Mouse (Mus musculus): ENCODE measurements around the gene Slc25a21. TPM values are rescaled to one million over a fixed set of nuclear protein-coding genes. Genes with fewer than 3 reads are reported as not detected.
A peak's percentile ranks its signal among the peaks of the same experiment; 100 is the strongest.
"Not testable (repeated sequence)": the region's sequence is repeated elsewhere in the genome, so short reads cannot be mapped to it uniquely, and the experiment has no call there.

The Slc25a21 gene
- 0.54 and 0.65 TPM in 2 replicates for polyA plus RNA-seq (2012; rRNA removed)

DNA sequence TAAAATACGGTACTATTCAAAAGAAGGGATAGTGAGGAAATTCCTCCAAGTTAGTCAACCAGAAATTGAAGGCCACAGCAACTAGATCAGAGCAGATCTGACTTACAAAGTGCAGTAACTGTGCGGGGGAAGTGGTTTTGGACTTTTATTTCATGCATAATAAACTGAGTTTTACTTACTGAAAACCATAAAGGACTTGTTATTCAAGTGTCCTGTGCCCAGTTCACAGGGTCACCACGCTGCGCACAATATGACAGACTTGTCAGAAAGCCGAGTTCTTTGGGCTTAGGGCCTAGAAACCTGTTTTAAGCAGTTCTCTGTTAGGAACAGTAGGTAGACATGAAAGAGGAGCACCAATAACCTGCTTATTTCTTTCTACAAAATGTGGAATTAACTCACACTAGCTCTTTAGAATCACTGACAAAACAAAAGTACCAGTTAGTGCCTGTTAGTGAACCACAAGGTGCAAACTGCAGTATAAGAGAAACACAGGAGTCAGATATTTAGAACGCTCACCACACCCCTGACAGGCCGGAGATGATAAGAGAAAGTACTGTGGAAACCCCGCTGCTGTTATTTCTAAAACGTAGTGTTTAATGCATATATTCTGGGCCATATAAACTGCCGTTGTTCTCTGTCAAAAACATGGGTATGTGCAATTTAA, at the start of gene Slc25a21:
Gene Slc25a21, minus strand, starts transcription at position 110 of the 664 bp plus-strand sequence.
- no peak for DNase-seq (ENCODE audit: extremely low spot score in 1 of 2, low spot score in 1 of 2)

DNA sequence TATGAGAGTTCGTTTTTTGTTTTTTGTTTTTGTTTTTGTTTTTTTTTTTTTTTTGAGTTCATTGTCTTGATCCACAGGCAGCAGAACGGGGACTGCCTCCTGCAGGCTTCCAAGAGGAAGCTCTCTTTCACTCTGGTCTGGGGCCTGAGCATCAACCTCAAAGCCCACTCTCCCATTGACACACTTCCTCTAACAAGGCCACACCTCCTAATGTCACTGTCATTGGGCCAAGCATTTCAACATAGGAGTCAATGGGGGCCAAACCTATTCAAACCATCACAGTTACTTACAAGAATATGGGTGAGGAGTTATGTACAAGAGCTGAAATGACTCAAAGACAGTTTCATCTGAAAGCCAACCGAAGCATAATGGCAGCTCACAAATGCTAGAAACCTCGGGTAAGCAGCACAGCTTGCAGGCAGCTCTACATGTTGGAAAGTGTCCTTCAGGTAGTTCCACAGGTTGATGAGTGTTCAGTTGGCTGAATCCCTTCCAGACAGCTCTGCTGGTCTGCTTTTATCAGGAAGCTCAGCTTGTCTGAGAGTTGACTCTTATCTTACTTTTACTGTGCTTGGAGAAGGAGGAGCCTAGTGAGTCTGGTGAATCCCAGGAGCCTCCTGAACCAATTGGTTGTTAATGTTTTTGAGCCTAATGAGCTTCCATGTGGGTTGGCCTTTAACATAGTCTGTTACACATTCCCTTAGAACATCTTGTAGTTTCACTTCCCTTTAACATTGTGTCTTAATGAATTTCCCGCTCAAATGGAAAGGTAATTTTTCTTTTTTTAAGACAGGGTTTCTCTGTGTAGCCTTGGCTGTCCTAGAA, 46.6 kb upstream of the Slc25a21 start:
- no peak for DNase-seq (ENCODE audit: extremely low spot score in 1 of 2, low spot score in 1 of 2)

DNA sequence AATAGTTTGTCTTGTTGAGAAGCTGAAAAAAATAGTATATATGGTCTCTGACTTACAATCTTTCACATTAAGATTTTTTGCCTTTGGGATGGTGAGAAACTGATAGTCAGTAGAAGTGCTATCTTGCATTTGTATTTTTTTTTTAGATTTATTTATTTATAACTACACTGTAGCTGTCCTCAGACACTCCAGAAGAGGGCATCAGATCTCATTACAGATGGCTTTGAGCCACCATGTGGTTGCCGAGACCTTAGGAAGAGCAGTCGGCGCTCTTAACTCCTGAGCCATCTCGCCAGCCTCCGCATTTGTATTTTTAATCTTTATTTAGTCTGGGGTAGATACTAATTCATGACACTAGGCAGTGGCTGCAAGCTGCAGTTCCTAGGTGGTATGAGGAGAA, 36.1 kb upstream of the Slc25a21 start:
- DNase-seq (ENCODE audit: extremely low spot score in 1 of 2, low spot score in 1 of 2): no peak

DNA sequence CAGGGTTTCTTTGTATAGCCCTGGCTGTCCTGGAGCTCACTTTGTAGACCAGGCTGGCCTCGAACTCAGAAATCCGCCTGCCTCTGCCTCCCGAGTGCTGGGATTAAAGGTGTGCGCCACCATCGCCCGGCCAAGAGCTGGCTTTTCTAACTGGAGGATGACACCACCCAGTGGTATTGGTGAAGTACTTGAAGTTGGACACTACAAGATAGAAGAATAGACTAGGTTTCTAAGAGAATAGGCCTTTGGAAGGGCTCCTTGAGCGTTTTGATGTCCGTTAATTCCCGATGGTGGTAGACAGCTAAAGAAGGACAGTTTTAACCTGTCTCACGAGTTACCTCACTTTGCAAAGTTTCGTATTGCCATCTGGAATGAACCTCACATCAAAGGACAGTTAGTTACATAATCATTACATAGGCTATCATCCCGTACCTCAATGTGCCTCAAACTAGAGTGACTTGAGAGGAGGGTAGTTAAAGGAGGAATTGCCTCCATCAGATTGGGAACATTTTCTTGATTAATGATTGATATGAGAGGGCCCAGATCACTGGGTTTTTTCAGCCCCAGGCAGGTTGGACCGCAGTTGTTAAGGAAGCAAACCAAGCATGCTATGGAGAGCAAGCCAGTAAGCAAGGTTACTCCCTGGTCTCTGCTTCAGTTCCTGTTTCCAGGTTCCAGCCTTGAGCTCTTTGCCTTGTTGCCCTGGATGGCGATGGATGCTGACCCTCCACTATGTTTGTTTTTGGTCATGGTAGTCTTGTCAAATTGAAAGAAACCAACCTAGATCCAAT, 34.0 kb upstream of the Slc25a21 start:
- peak in 1 of 2 experiments; percentile 8 for DNase-seq (ENCODE audit: extremely low spot score in 1 of 2, low spot score in 1 of 2)

DNA sequence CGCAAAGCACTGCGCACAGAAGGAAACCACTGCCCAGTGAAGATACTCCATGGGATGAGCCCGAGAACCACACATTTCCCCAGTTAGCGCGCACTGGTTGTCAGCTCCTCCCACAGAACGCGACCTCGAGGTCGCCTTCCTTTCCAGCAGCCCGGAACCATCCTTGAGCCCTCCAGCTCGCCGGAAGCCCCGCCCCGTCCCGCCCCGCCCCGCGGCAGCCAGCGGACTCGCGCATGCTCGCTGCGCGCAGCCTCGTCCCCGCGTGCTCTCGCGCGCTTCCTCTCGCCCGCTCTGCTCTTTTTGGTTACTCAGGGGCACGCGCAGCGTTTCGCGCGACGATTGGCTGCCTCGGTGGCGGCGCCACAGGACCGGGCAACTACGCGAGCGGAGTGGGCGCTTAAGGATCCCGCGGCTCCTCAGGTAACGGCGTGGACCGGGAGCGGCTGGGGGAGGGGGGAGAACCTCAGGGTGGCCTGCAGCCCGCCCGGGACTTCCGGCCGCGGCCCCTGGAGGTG, 33.0 kb upstream of the Slc25a21 start, which contains the start of the genes Prps1l3 and Mipol1:
Gene Prps1l3, plus strand, starts transcription at position 221 of the 515 bp plus-strand sequence.
Gene Mipol1, plus strand, starts transcription at position 236 of the 515 bp plus-strand sequence.
- DNase-seq (ENCODE audit: extremely low spot score in 1 of 2, low spot score in 1 of 2): peak; percentile 76 to 89

DNA sequence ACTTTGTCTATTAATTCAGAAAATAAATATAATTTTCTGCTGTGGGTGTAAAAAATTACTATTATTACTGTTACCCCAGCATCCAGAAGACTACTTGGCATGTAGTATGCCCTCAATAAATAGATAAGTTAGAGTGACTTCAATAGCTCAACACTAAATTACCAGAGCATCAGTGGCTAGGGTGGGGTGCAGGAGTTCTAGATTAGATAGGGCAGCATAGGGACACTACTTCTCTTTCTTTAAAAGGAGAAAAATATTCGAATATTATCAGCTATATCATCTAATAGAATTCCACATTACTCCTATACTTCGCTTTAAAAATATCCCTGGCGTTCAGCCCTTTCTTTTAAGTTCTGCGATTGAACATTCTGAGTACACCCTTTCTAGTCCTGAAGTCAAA, 32.4 kb upstream of the Slc25a21 start:
- DNase-seq (ENCODE audit: extremely low spot score in 1 of 2, low spot score in 1 of 2): no peak

DNA sequence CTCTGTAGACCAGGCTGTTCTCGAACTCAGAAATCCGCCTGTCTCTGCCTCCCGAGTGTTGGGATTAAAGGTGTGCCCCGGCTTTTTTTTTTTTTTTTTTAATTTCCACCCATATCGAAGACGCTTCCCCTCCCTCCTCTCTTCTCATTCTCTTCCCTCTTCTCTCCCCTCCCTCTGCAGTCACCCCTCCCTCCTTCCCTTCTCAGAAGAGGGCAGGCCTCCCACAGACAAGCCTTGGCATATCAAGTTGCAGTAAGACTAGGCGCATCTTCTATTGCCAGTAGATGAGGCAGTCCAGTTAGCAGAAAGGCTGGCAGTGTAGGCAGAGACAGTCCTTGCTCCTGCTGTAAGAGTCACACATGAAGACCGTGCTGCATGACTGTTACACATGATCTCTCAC, 30.5 kb upstream of the Slc25a21 start:
- DNase-seq (ENCODE audit: extremely low spot score in 1 of 2, low spot score in 1 of 2): no peak

DNA sequence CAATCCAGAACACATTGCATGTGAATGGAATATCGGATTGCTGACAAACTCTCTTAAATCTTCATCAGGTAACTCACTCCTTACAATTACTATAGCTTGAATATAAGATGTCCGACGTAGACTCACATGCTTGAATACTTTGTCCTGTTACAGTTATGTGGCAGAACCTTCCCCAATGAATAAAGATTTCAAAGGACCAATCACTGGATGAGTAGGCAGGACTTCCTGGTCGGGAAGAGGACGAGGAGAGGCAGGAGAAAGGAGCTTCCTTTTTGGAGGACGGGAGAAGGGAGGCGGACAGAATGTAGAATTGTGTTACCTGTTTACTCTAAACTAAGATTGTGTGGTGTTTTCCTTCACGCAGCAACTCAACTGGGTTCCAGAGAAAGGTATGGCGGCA, 29.1 kb upstream of the Slc25a21 start:
- no peak for DNase-seq (ENCODE audit: extremely low spot score in 1 of 2, low spot score in 1 of 2)

DNA sequence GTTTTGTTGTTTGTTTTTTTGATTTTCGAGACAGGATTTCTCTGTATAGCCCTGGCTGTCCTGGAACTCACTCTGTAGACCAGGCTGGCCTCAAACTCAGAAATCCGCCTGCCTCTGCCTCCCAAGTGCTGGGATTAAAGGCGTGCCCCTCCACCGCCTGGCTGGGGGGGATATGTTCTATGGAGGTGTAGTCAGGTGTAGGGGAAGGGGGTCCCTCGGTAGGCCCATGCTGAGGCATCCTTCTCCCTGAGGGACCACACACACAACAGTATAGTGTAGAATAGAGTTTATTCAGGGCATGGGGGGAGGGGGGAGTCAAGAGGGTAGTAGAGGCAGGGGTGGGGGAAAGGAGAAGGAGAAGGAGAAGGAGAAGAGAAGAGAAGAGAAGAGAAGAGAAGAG, 15.2 kb upstream of the Slc25a21 start:
- DNase-seq (ENCODE audit: extremely low spot score in 1 of 2, low spot score in 1 of 2): not testable (repeated sequence)

DNA sequence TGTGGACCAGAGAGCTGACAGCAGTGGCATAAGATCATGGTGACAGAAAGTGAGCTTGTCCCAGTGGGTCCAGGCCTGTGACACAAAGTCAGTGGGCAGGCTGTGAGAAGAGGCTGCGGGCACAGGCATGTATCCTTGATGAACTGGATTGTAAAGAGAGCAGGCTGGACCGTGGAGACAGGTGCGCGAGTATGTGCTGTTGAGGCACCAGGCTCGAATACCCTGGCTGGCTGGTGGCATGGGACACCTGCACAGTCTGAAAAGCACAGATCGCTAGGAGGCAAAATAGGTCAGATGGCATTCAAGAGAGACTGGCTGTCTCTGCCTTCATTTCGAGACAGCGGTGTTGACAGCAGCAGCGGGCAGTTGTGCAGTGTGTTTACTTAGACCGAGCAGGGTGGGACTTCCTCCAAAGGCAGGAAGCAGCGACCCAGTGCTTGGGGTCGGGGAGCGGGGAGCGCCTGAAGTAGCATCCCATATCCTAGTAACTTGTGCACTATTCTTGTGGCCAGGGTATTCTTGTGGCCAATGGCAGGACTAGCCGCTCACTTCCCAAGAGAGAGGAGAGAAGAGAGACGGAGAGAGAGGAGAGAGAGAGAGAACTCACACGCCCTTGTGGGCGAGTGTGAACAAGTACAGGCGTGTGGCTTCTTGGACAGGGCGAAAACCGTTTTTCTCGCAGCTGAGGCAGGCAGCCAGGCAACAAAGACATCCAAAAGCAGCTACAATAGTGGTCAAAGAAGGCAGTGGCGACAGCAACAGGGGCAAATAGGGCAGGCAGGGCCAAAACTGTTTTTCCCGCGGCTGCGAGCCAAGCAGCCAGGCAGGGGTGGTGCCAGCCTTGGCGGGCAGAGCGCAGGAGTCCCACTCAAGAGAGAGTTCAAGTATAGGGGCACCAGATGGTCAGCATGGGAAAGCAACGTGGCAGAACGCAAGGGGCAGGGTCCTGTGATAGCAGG, 14.4 kb upstream of the Slc25a21 start:
- DNase-seq (ENCODE audit: extremely low spot score in 1 of 2, low spot score in 1 of 2): peak in 1 of 2 experiments; percentile 22

DNA sequence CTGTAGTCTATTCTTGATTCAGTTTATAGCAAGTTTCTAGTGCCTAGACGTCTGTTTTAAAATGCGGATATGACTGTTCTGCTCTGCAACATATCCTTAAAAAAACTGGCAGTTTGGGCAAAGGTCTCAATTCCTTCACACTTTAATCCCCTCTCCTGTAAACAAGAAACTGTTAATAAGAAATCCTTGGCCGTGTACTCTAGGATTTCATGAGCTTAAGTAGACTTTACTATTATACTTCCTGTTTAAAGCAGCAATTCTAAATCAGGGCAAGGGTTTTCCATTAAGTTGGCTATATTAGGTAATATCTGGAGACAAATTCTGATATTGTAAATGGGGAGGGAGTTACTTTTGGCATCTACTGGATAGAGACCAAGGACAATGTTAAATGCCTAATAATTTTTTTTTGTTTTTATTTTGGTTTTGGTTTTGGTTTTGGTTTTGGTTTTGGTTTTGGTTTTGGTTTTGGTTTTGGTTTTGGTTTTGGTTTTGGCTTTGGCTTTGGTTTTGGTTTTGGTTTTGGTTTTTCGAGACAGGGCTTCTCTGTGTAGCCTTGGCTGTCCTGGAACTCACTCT, 7.1 kb upstream of the Slc25a21 start:
- DNase-seq (ENCODE audit: extremely low spot score in 1 of 2, low spot score in 1 of 2): no peak

DNA sequence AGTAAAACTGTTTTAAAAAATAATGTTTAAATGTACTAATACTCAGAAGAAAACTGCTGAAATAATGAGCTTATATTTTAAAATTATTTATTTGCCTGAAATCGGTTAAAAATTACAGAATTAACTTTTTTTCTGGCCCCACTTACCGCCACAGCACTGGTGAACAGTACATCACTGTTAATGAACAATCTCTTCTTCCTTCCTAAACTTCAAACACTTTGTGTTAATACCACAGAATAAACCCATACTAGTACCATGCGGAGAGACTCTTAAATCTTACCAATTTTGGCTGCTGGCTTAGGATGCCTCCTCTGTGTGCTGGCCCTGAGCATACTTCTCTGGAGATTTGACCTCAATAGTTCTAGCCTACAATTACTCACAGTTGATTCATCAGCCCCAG, 4.6 kb upstream of the Slc25a21 start:
- no peak for DNase-seq (ENCODE audit: extremely low spot score in 1 of 2, low spot score in 1 of 2)

DNA sequence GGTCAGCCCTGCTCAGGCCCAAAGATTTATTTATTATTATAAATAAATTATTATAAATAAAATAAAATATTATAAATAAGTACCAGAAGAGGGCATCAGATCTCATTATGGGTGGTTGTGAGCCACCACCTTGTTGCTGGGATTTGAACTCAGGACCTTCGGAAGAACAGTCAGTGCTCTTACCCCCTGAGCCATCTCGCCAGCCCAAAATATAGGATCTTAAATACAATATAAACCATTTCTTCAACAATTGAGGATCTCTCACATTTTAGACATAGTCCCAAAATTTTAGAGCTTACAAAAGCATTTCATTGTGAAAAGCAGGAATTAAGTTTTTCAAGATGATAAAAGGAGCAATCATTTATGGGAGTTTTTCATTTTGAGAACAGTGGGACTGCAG, 2.2 kb upstream of the Slc25a21 start:
- DNase-seq (ENCODE audit: extremely low spot score in 1 of 2, low spot score in 1 of 2): no peak

DNA sequence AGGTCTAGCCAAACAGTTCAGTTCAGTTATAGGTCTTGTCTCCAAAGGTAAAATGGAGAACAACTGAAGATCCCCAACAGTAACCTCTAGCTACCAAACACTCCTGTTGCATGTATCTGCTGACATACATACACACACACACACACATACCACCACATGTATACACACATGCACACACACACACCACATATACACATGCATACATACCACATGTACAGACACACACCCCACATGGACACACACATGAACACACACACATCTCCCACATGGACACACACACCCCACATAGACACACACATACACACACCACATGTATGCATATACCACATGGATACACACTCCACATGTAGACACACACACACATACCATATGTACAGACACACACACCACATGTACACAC, 997 bp upstream of the Slc25a21 start:
- no peak for DNase-seq (ENCODE audit: extremely low spot score in 1 of 2, low spot score in 1 of 2)

DNA sequence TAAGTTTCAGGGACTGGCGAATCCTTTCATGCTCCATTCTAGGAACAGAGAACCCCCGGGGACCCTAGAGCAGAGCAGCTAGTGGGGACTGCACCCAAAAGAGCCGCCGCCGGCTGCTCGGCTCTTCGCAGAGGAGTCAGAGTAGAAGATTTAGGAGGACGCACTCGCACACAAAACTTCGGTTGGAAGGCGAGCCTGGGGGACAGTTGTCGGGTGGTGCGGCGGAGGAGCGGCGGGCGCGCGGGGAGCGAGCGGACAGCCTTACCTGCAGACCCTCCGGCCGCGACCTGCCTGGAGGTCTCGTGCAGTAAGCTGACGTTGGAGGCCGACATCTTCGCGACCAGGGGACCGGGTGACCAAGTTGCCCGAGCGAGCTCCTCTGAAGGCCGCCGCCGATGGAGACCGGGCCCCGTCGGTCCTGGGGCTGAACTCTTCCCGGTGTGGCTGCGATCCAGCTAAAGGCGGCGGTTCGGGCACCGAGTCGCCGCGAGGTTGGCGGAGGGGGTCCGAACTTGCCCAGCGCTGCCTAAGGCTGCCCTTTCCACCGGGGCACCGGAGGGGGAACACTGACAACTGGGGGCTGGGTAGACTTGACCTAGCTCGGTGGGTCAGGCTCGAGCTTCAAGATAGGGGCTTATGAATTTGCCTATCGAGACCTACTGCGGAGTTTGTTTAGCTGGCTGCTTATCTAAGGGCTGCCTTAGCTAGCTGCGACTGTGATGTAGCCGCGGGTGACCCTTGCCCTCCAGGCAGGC, 487 bp downstream of the Slc25a21 start:
- no peak for DNase-seq (ENCODE audit: extremely low spot score in 1 of 2, low spot score in 1 of 2)

DNA sequence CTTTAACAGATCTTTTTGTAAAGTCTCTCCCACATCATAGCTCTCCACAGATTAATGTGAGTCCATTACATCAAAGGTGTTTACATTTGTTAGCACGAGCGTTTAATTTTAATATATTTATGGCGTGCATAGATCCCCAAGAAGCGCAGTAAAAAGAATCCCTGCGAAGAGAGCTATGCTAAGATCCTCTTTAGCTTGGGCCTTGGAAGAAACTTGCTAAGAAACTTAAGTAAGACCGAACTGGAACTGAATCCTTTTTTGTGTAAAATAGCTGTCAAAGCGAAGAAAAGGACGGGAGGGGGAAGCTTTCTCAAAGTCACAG, 1.0 kb downstream of the Slc25a21 start:
- DNase-seq (ENCODE audit: extremely low spot score in 1 of 2, low spot score in 1 of 2): no peak

DNA sequence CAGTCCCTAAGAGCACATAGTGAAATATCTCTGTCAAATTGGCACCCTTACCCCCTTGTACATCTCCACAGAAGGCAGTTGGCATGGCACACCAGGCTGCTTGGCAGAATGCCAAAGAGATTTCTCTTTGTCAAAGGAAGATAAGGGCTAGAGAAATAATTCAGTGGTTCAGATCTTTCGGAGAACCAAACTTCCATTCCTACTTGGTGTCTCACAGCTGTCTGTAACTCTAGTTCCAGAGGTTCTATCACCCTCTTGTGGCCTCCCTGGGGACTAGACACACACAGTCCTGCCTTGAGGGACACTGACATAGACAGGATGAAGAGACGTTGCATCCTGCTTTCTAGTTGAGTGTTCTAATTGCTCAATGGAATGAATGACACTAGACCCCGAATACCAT, 2.7 kb downstream of the Slc25a21 start:
- no peak for DNase-seq (ENCODE audit: extremely low spot score in 1 of 2, low spot score in 1 of 2)

DNA sequence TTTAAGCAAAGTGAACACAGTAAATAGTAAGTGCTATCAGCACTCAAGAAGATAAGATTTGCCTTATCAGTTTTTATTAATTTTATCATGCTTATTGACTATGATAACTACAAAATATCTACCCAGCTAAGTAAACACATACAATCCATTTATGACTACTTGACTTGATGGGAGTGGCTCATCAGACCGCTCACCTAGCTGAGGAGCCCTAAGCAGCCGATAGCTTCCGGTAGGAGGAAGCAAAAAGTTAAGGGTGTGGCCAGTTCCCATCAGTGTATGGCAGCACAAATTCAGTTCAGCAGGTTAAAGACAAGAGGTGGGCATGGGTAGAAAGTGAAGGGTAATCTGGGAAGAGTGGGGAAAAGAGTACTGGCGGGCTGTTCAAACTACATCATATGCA, 10.2 kb downstream of the Slc25a21 start:
- DNase-seq (ENCODE audit: extremely low spot score in 1 of 2, low spot score in 1 of 2): no peak

DNA sequence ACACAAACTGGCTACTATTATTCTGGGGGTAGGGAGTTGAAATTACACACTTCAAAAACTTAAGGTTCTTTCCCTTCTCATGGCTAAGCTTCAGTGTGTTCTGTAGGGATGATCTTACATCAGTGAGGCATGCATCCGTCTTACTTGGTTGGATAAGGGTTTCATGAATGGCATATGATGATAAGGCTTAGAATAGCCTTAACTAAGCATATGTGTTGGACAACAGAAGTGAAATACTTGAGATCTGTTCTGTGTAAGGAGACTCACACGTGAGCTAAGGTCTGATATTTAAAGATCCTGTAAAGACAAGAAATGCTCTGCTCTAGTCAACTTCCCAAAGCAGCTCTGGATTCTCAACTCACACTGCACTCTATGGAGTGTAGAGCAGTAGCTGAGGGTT, 11.1 kb downstream of the Slc25a21 start:
- no peak for DNase-seq (ENCODE audit: extremely low spot score in 1 of 2, low spot score in 1 of 2)
